Mouse (Mus musculus) monocyte, adult 5-6 weeks (primary cell): ENCODE data around the gene Sf3a2. TPM values are rescaled to one million over a fixed set of nuclear protein-coding genes. Genes with fewer than 3 reads are reported as not detected.

Experiments
- ATAC-seq: fragments of 153-309, 156-312 bp; replicated peaks from 2 replicates; pipeline ENCODE4 v1.8.0; 2017; ENCODE audit warnings: mild to moderate bottlenecking; ENCODE audit not compliant: low TSS enrichment, insufficient number of reproducible peaks, severe bottlenecking, poor library complexity, low FRiP score
- total RNA-seq: library from RNA; stranded (forward); fragments of 200-1000, 200-491, 200-594 nt; gene quantifications from 3 replicates; pipeline ENCODE4 v1.2.3, GENCODE M21; 2017

Gene Sf3a2
- total RNA-seq, 1 experiment from 2014 or later: 9.4 TPM

- ATAC-seq: no peak
These were observed 39.0 kb downstream of the Sf3a2 start for GRCm38 (mm10) chr10:80836949-80837379.

- no peak for ATAC-seq
These were observed 39.8 kb downstream of the Sf3a2 start for GRCm38 (mm10) chr10:80837827-80838226.

GRCm38 (mm10) chr10:80838346-80838912, 40.4 kb downstream of the Sf3a2 start:
- ATAC-seq: no peak

GRCm38 (mm10) chr10:80839848-80840247, 41.9 kb downstream of the Sf3a2 start:
- no peak for ATAC-seq

- no peak for ATAC-seq
These were observed 43.7 kb downstream of the Sf3a2 start for GRCm38 (mm10) chr10:80841685-80842084.

GRCm38 (mm10) chr10:80842334-80842733, 44.3 kb downstream of the Sf3a2 start:
- ATAC-seq: no peak

- ATAC-seq: no peak
These were observed 45.3 kb downstream of the Sf3a2 start for GRCm38 (mm10) chr10:80843087-80843930.

- ATAC-seq: no peak
These were observed 46.0 kb downstream of the Sf3a2 start, which contains the start of gene Lingo3 for GRCm38 (mm10) chr10:80843931-80844547. Gene Lingo3, minus strand, starts transcription at chr10:80844039.

- ATAC-seq: no peak
These were observed 47.2 kb downstream of the Sf3a2 start for GRCm38 (mm10) chr10:80845055-80845693.

GRCm38 (mm10) chr10:80845732-80846131, 47.7 kb downstream of the Sf3a2 start:
- ATAC-seq: no peak

- ATAC-seq: no peak
These were observed 50.6 kb downstream of the Sf3a2 start for GRCm38 (mm10) chr10:80848571-80848970.

Other genes with a start within 250 kb of the Sf3a2 start
- 21.1 to 32.2 TPM (median 24.1 TPM) in 3 replicates for gene Rexo1, start 236.6 kb upstream of the Sf3a2 start, total RNA-seq
- gene Klf16, start 220.9 kb upstream of the Sf3a2 start, total RNA-seq: 5.1 to 8.5 TPM (median 8.2 TPM) in 3 replicates
- gene Abhd17a, start 207.9 kb upstream of the Sf3a2 start, total RNA-seq: 15.2 to 20.8 TPM (median 17.0 TPM) in 3 replicates
- gene Scamp4, start 195.3 kb upstream of the Sf3a2 start, total RNA-seq: 6.0 to 11.2 TPM (median 7.9 TPM) in 3 replicates
- 1.8 TPM in 1 of 3 replicates, not detected in the others for gene Adat3, start 195.3 kb upstream of the Sf3a2 start, total RNA-seq
- 0.78 to 1.0 TPM in 2 of 3 replicates, not detected in the other for gene Gm49322, start 192.2 kb upstream of the Sf3a2 start, total RNA-seq
- gene Csnk1g2, start 175.4 kb upstream of the Sf3a2 start, total RNA-seq: 174 to 193 TPM (median 192 TPM) in 3 replicates
- 14.6 to 23.9 TPM (median 23.1 TPM) in 3 replicates for gene Btbd2, start 141.1 kb upstream of the Sf3a2 start, total RNA-seq
- 56.7 to 115 TPM (median 94.0 TPM) in 3 replicates for gene Mknk2, start 120.1 kb upstream of the Sf3a2 start, total RNA-seq
- gene Mob3a, start 96.2 kb upstream of the Sf3a2 start, total RNA-seq: 57.4 to 129 TPM (median 87.2 TPM) in 3 replicates
- 10.6 to 17.9 TPM (median 17.1 TPM) in 3 replicates for gene Izumo4, start 96.0 kb upstream of the Sf3a2 start, total RNA-seq
- 65.5 to 110 TPM (median 103 TPM) in 3 replicates for gene Ap3d1, start 55.9 kb upstream of the Sf3a2 start, total RNA-seq
- gene Dot1l, start 43.0 kb upstream of the Sf3a2 start, total RNA-seq: 5.2 to 17.7 TPM (median 6.3 TPM) in 3 replicates
- gene Plekhj1, start 428 bp downstream of the Sf3a2 start, total RNA-seq: 29.4 to 59.3 TPM (median 41.3 TPM) in 3 replicates
- gene Amh, start 7.0 kb downstream of the Sf3a2 start, total RNA-seq: not detected in 3 replicates
- not detected in 3 replicates for gene Jsrp1, start 15.3 kb downstream of the Sf3a2 start, total RNA-seq
- gene Oaz1, start 28.5 kb downstream of the Sf3a2 start, total RNA-seq: 242 to 281 TPM (median 259 TPM) in 3 replicates
- gene Lingo3, start 45.8 kb downstream of the Sf3a2 start, total RNA-seq: not detected in 3 replicates
- 78.9 to 86.7 TPM (median 80.7 TPM) in 3 replicates for gene Lsm7, start 57.0 kb downstream of the Sf3a2 start, total RNA-seq
- gene Sppl2b, start 57.1 kb downstream of the Sf3a2 start, total RNA-seq: 8.1 to 18.2 TPM (median 8.2 TPM) in 3 replicates
- not detected in 3 replicates for gene Tmprss9, start 73.7 kb downstream of the Sf3a2 start, total RNA-seq
- 14.6 to 43.9 TPM (median 30.8 TPM) in 3 replicates for gene Timm13, start 102.8 kb downstream of the Sf3a2 start, total RNA-seq
- gene Lmnb2, start 120.0 kb downstream of the Sf3a2 start, total RNA-seq: 2.3 to 8.5 TPM (median 3.8 TPM) in 3 replicates
- gene Gadd45b, start 131.9 kb downstream of the Sf3a2 start, total RNA-seq: 18.9 to 25.8 TPM (median 22.5 TPM) in 3 replicates
- 0.10 TPM in 1 of 3 replicates, not detected in the others for gene Gng7, start 216.7 kb downstream of the Sf3a2 start, total RNA-seq
- gene Diras1, start 227.5 kb downstream of the Sf3a2 start, total RNA-seq: 0.38 TPM in 1 of 3 replicates, not detected in the others
- 4.5 to 9.9 TPM (median 7.3 TPM) in 3 replicates for gene Slc39a3, start 239.2 kb downstream of the Sf3a2 start, total RNA-seq